Mouse (Mus musculus) midbrain, embryonic 14.5 days (tissue): Measurements from ENCODE around the gene C130050O18Rik. TPM values are rescaled to one million over a fixed set of nuclear protein-coding genes. Genes with fewer than 3 reads are reported as not detected.

Experiments
- ATAC-seq: fragments of 200-750 bp; cut with Nextera tagmentation; 2 replicates; pipeline ENCODE4 v1.8.0; 2017; ENCODE audit warnings: moderate number of reproducible peaks, moderate library complexity; ENCODE audit not compliant: low FRiP score, low TSS enrichment
- DNase-seq: peaks from one replicate; pipeline ENCODE4 v3.0.0-alpha.2; 2015
- H3K27ac ChIP-seq: fragments of 300-500 bp; sonication (generic); replicated peaks from 2 replicates; pipeline ENCODE4 v1.5.1; 2014; ENCODE audit warnings: mild to moderate bottlenecking, low read depth, low read length, moderate library complexity
- H3K27me3 ChIP-seq: fragments of 300-500 bp; sonication (generic); 2 replicates; pipeline ENCODE4 v1.6.1; 2014; ENCODE audit warnings: low read length, control low read depth, mixed read lengths; ENCODE audit not compliant: control insufficient read depth, insufficient read depth
- H3K36me3 ChIP-seq: fragments of 300-500 bp; sonication (generic); 2 replicates; pipeline ENCODE4 v1.6.1; 2014; ENCODE audit warnings: low read length, control low read depth; ENCODE audit not compliant: control insufficient read depth, insufficient read depth
- H3K4me1 ChIP-seq: fragments of 300-500 bp; sonication (generic); 2 replicates; pipeline ENCODE4 v1.6.1; 2014; ENCODE audit warnings: mild to moderate bottlenecking, antibody characterized with exemption, low read length, control low read depth; ENCODE audit not compliant: control insufficient read depth, insufficient read depth
- H3K4me2 ChIP-seq: fragments of 300-500 bp; sonication (generic); 2 replicates; pipeline ENCODE4 v1.6.1; 2014; ENCODE audit warnings: mild to moderate bottlenecking, low read length, moderate library complexity
- H3K4me3 ChIP-seq: fragments of 300-500 bp; sonication (generic); replicated peaks from 2 replicates; pipeline ENCODE4 v1.5.1; 2014; ENCODE audit warnings: low read depth, low read length
- H3K9ac ChIP-seq: fragments of 300-500 bp; sonication (generic); replicated peaks from 2 replicates; pipeline ENCODE4 v1.6.1; 2014; ENCODE audit warnings: mild to moderate bottlenecking, low read length, moderate library complexity
- H3K9me3 ChIP-seq: fragments of 300-500 bp; sonication (generic); 2 replicates; pipeline ENCODE4 v1.6.1; 2016; ENCODE audit warnings: low read length, control low read depth, mixed read lengths; ENCODE audit not compliant: control insufficient read depth
- WGBS: fragments of 180-500 bp; shearing (Covaris S2); extraction: QIAGEN DNeasy Blood & Tissue Kit; methylation state at CpG from one replicate; pipeline ENCODE4 v1.1.7; 2014; 5-methylcytosine and 5-hydroxymethylcytosine counted together
- polyA plus RNA-seq: library from polyadenylated mRNA; unstranded; fragments of >200 nt; fragmentation: Nextera tagmentation; extraction: Ambion mirVana; gene quantifications from 2 replicates; pipeline ENCODE4 v1.2.1, GENCODE M21; 2014

C130050O18Rik gene
- polyA plus RNA-seq, 1 experiment from 2014 or later = 0.29 TPM

GRCm38 (mm10) chr5:139399991-139400390, 5.1 kb upstream of the C130050O18Rik start:
- no peak for DNase-seq
- Histone ChIP-seq H3K4me1 (no peaks in the 10 kb centered on the region), H3K9ac (no peak overlapping the region), H3K4me2 (no peak overlapping the region), H3K9me3 (no peaks in the 10 kb centered on the region), H3K27ac (no peak overlapping the region), H3K36me3 (no peaks in the 10 kb centered on the region), H3K4me3 (no peak overlapping the region), H3K27me3 (no peaks in the 10 kb centered on the region)
- 92% methylated on average over 14 of the region's 14 CpGs for WGBS
- ATAC-seq = no peak

- H3K4me1 ChIP-seq = no peaks in the 10 kb centered on the region
- H3K9ac ChIP-seq = no peak overlapping the region
- WGBS = 97% methylated on average over 2 of the region's 2 CpGs
- H3K4me2 ChIP-seq = no peak overlapping the region
- H3K27ac ChIP-seq = no peak overlapping the region
- H3K9me3 ChIP-seq = no peaks in the 10 kb centered on the region
- no peak for ATAC-seq
- H3K36me3 ChIP-seq = no peaks in the 10 kb centered on the region
- no peak for DNase-seq
- H3K4me3 ChIP-seq = no peak overlapping the region
- H3K27me3 ChIP-seq = no peaks in the 10 kb centered on the region
These were observed 3.0 kb upstream of the C130050O18Rik start for GRCm38 (mm10) chr5:139402106-139402505.

DNA sequence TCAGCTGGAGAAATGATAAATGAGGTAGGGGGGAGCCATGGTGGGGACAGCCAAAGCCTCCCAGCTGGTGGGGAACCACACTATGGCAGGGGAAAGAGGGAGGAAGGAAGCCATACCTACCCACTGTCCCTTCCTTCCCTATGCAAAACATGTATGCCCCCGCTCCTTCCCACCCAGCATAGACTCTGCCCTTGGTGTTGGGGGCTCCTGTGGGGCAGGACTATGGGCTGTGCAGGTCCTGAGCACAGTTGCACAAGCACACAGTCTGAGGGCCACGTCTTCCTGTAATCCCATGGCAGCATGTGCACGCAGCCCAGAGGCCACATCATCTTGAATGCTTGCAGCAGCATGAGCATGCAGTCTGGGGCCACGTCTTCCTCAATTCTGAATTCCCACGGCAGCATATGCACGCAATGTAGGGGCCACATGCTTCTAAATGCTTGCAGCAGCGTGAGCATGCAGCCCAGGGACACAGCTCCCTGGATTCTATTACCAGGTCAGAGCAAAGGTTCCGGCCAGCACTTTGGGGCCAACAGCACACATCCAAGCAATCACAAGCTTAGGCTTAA, 1.3 kb upstream of the C130050O18Rik start:
- Histone ChIP-seq H3K36me3 (no peaks in the 10 kb centered on the region), H3K27ac (no peak overlapping the region), H3K27me3 (no peaks in the 10 kb centered on the region), H3K4me2 (no peak overlapping the region), H3K4me1 (no peaks in the 10 kb centered on the region), H3K9me3 (no peaks in the 10 kb centered on the region), H3K4me3 (no peak overlapping the region), H3K9ac (no peak overlapping the region)
- WGBS = 93% methylated on average over 8 of the region's 8 CpGs
- no peak for DNase-seq
- ATAC-seq = no peak

DNA sequence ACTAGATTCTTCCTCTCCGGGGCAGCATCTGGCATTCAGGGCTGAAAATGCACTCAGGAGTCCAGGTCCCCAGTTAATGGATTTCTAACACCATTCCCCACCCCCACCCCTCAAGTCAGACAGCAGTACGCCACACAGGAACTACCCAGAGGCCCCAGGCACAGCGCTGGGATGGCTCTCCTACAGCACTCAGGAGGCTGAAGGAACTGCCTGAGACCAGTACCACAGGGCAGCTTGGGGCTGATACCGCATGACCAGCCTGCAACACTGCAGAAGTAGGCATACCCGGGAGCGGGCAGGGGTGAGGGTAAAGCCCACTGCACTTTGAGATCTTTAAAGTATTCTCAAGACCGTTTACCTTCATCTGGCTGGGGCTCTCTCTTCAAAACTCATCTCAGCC, 398 bp downstream of the C130050O18Rik start:
- H3K4me3 ChIP-seq = no peak overlapping the region
- 79% methylated on average over 7 of the region's 7 CpGs for WGBS
- H3K9ac ChIP-seq = no peak overlapping the region
- H3K27me3 ChIP-seq = no peaks in the 10 kb centered on the region
- DNase-seq (no peak), ATAC-seq (no peak)
- H3K4me1 ChIP-seq = no peaks in the 10 kb centered on the region
- no peak overlapping the region for H3K27ac ChIP-seq
- no peaks in the 10 kb centered on the region for H3K9me3 ChIP-seq
- H3K36me3 ChIP-seq = no peaks in the 10 kb centered on the region
- no peak overlapping the region for H3K4me2 ChIP-seq

DNA sequence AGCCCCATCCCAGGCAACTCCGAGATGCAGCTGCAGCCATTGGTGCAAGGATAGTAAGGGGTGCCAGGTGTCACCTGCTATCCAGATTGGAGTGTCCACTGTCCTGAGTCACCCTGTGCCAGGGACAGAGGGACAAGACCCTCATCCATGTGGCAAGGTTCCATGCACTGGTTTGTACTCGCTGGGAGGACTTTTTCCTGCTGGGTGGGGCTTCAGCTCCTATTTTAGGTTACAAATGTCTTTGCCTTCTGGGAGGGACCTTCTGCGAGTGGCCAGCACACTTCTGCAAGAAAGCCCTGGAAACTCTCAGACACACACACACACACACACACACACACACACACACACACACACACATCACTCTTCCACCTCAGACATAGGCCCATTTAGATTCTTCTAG, 873 bp downstream of the C130050O18Rik start:
- Histone ChIP-seq H3K4me3 (no peak overlapping the region), H3K9ac (no peak overlapping the region), H3K4me1 (no peaks in the 10 kb centered on the region), H3K27me3 (no peaks in the 10 kb centered on the region), H3K4me2 (no peak overlapping the region), H3K36me3 (no peaks in the 10 kb centered on the region), H3K9me3 (no peaks in the 10 kb centered on the region), H3K27ac (no peak overlapping the region)
- ATAC-seq (no peak), DNase-seq (no peak)
- 88% methylated on average over 3 of the region's 3 CpGs for WGBS

GRCm38 (mm10) chr5:139407121-139407885, 2.2 kb downstream of the C130050O18Rik start:
- H3K4me2 ChIP-seq = no peak overlapping the region
- no peaks in the 10 kb centered on the region for H3K4me1 ChIP-seq
- no peak for ATAC-seq
- H3K36me3 ChIP-seq = no peaks in the 10 kb centered on the region
- DNase-seq = no peak
- H3K27me3 ChIP-seq = no peaks in the 10 kb centered on the region
- WGBS = 86% methylated on average over 14 of the region's 14 CpGs
- H3K9me3 ChIP-seq = no peaks in the 10 kb centered on the region
- no peak overlapping the region; the same call in 1 of the 2 replicates for H3K27ac ChIP-seq
- H3K9ac ChIP-seq = no peak overlapping the region
- no peak overlapping the region for H3K4me3 ChIP-seq

- DNase-seq (no peak), ATAC-seq (no peak)
- Histone ChIP-seq H3K27ac (no peak overlapping the region), H3K27me3 (no peaks in the 10 kb centered on the region), H3K36me3 (no peaks in the 10 kb centered on the region), H3K9me3 (no peaks in the 10 kb centered on the region), H3K4me2 (no peak overlapping the region), H3K4me1 (no peaks in the 10 kb centered on the region), H3K9ac (no peak overlapping the region), H3K4me3 (no peak overlapping the region)
- WGBS = 89% methylated on average over 7 of the region's 7 CpGs
These were observed 3.4 kb downstream of the C130050O18Rik start for GRCm38 (mm10) chr5:139408511-139408910.

DNA sequence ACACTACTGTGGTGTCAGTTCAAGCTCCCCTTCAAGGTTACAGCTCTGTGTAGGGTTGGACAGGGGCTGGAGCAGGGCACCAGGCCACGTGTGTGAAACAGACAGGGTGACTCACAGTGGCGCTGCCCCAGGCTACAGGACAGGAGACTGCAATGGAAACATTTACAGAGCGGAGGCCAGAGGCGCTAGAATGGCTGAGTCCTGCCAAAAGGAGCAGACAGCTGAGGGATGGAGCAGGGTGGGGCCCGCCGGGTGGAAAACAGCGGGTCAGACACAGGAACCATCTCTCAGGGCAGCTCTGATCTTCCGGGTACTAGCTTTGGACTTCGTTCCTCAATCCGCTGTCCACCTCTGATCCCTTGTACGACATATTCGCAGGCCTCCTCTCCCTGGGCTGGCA, 4.3 kb downstream of the C130050O18Rik start:
- no peak for ATAC-seq
- WGBS = 91% methylated on average over 12 of the region's 12 CpGs
- no peaks in the 10 kb centered on the region for H3K9me3 ChIP-seq

GRCm38 (mm10) chr5:139410056-139410455, 5.0 kb downstream of the C130050O18Rik start:
- no peak overlapping the region for H3K9ac ChIP-seq
- ATAC-seq (no peak), DNase-seq (no peak)
- no peak overlapping the region for H3K4me2 ChIP-seq
- H3K4me3 ChIP-seq = no peak overlapping the region
- no peaks in the 10 kb centered on the region for H3K9me3 ChIP-seq
- no peaks in the 10 kb centered on the region for H3K36me3 ChIP-seq
- no peaks in the 10 kb centered on the region for H3K27me3 ChIP-seq
- no peaks in the 10 kb centered on the region for H3K4me1 ChIP-seq
- WGBS = 93% methylated on average over 4 of the region's 4 CpGs
- H3K27ac ChIP-seq = no peak overlapping the region

More for the DNA sequence above, 4.3 kb downstream of the C130050O18Rik start:
- DNase-seq = no peak
- Histone ChIP-seq H3K27ac (no peak overlapping the region), H3K9ac (no peak overlapping the region), H3K27me3 (no peaks in the 10 kb centered on the region), H3K4me1 (no peaks in the 10 kb centered on the region), H3K4me2 (no peak overlapping the region), H3K4me3 (no peak overlapping the region), H3K36me3 (no peaks in the 10 kb centered on the region)
